Mouse (Mus musculus) kidney, adult 11 months (tissue): ENCODE results near the gene Castor1.

ENCODE experiments used
- DNase-seq: peaks from one replicate; pipeline ENCODE4 v3.0.0; 2022

The Castor1 gene

GRCm38 (mm10) chr11:4235665-4236545, 17.9 kb downstream of the Castor1 start, which contains the start of gene Osm:
Gene Osm, plus strand, starts transcription at chr11:4236420.
- DNase-seq: no peak

- no peak for DNase-seq
These were observed 18.6 kb downstream of the Castor1 start for GRCm38 (mm10) chr11:4236546-4237067.

GRCm38 (mm10) chr11:4237389-4237912, 19.4 kb downstream of the Castor1 start:
- DNase-seq: no peak

- DNase-seq: no peak
These were observed 20.1 kb downstream of the Castor1 start for GRCm38 (mm10) chr11:4238167-4238566.

- no peak for DNase-seq
These were observed 21.7 kb downstream of the Castor1 start for GRCm38 (mm10) chr11:4239691-4240090.

GRCm38 (mm10) chr11:4240151-4240550, 22.1 kb downstream of the Castor1 start:
- no peak for DNase-seq

- no peak for DNase-seq
These were observed 23.2 kb downstream of the Castor1 start for GRCm38 (mm10) chr11:4241180-4241579.

- no peak for DNase-seq
These were observed 28.1 kb downstream of the Castor1 start for GRCm38 (mm10) chr11:4246126-4246525.

GRCm38 (mm10) chr11:4246623-4247022, 28.6 kb downstream of the Castor1 start:
- no peak for DNase-seq

- DNase-seq: no peak
These were observed 29.4 kb downstream of the Castor1 start for GRCm38 (mm10) chr11:4247201-4247959.

- DNase-seq: no peak
These were observed 31.1 kb downstream of the Castor1 start for GRCm38 (mm10) chr11:4249151-4249550.

- no peak for DNase-seq
These were observed 32.3 kb downstream of the Castor1 start for GRCm38 (mm10) chr11:4250290-4250689.

- DNase-seq: no peak
These were observed 33.4 kb downstream of the Castor1 start for GRCm38 (mm10) chr11:4251376-4251775.

GRCm38 (mm10) chr11:4252886-4253285, 34.9 kb downstream of the Castor1 start:
- no peak for DNase-seq

- peak; percentile 35 for DNase-seq
These were observed 39.0 kb downstream of the Castor1 start, which contains the start of gene Lif for GRCm38 (mm10) chr11:4256846-4257607. Gene Lif, plus strand, starts transcription at chr11:4257557.

- DNase-seq: peak; percentile 83
These were observed 39.7 kb downstream of the Castor1 start for GRCm38 (mm10) chr11:4257756-4258155.

- peak; percentile 73 for DNase-seq
These were observed 40.6 kb downstream of the Castor1 start for GRCm38 (mm10) chr11:4258657-4259082.

GRCm38 (mm10) chr11:4260463-4261187, 42.6 kb downstream of the Castor1 start:
- DNase-seq: peak; percentile 53

- peak; percentile 41 for DNase-seq
These were observed 43.1 kb downstream of the Castor1 start for GRCm38 (mm10) chr11:4261188-4261494.

GRCm38 (mm10) chr11:4261969-4262368, 43.9 kb downstream of the Castor1 start:
- DNase-seq: no peak

GRCm38 (mm10) chr11:4262847-4263246, 44.8 kb downstream of the Castor1 start:
- no peak for DNase-seq

GRCm38 (mm10) chr11:4263296-4263695, 45.3 kb downstream of the Castor1 start:
- peak; percentile 42 for DNase-seq
